Mouse (Mus musculus): ENCODE measurements around the gene Fam122c.
"Not testable (repeated sequence)": the region's sequence is repeated elsewhere in the genome, so short reads cannot be mapped to it uniquely, and the experiment has no call there.

Fam122c gene

GRCm38 (mm10) chrX:53273124-53273523, at the start of gene Fam122c:
TSS of gene Fam122c (plus strand) at chrX:53273424.
- no peak for DNase-seq (ENCODE audit: low spot score)

GRCm38 (mm10) chrX:53224353-53224944, 48.8 kb upstream of the Fam122c start:
- no peak for DNase-seq (ENCODE audit: low spot score)

GRCm38 (mm10) chrX:53231965-53232364, 41.3 kb upstream of the Fam122c start:
- no peak for DNase-seq (ENCODE audit: low spot score)

GRCm38 (mm10) chrX:53233689-53234088, 39.5 kb upstream of the Fam122c start:
- DNase-seq (ENCODE audit: low spot score) = no peak

GRCm38 (mm10) chrX:53236404-53236803, 36.8 kb upstream of the Fam122c start:
- peak; percentile 9 for DNase-seq (ENCODE audit: low spot score)

GRCm38 (mm10) chrX:53237971-53238370, 35.3 kb upstream of the Fam122c start:
- DNase-seq (ENCODE audit: low spot score) = no peak

GRCm38 (mm10) chrX:53240011-53240410, 33.2 kb upstream of the Fam122c start, which contains the start of gene Plac1:
TSS of gene Plac1 (minus strand) at chrX:53240111.
- no peak for DNase-seq (ENCODE audit: low spot score)

GRCm38 (mm10) chrX:53255195-53255594, 18.0 kb upstream of the Fam122c start:
- DNase-seq (ENCODE audit: low spot score) = no peak

GRCm38 (mm10) chrX:53266186-53266585, 7.0 kb upstream of the Fam122c start:
- DNase-seq (ENCODE audit: low spot score) = no peak

- DNase-seq (ENCODE audit: low spot score) = peak; percentile 60
Measured at GRCm38 (mm10) chrX:53268856-53269255, 4.4 kb upstream of the Fam122c start.

- peak; percentile 88 for DNase-seq (ENCODE audit: low spot score)
Measured at GRCm38 (mm10) chrX:53269289-53270062, 3.7 kb upstream of the Fam122c start, which contains the start of gene Fam122b. TSS of gene Fam122b (minus strand) at chrX:53269805.

GRCm38 (mm10) chrX:53270063-53270432, 3.2 kb upstream of the Fam122c start:
- no peak for DNase-seq (ENCODE audit: low spot score)

- not testable (repeated sequence) for DNase-seq (ENCODE audit: low spot score)
Measured at GRCm38 (mm10) chrX:53271628-53272027, 1.6 kb upstream of the Fam122c start.

- DNase-seq (ENCODE audit: low spot score) = no peak
Measured at GRCm38 (mm10) chrX:53287924-53288323, 14.7 kb downstream of the Fam122c start.

GRCm38 (mm10) chrX:53320564-53320963, 47.3 kb downstream of the Fam122c start:
- no peak for DNase-seq (ENCODE audit: low spot score)

- no peak for DNase-seq (ENCODE audit: low spot score)
Measured at GRCm38 (mm10) chrX:53321111-53321510, 47.9 kb downstream of the Fam122c start.

GRCm38 (mm10) chrX:53330396-53330795, 57.2 kb downstream of the Fam122c start:
- DNase-seq (ENCODE audit: low spot score) = no peak

- no peak for DNase-seq (ENCODE audit: low spot score)
Measured at GRCm38 (mm10) chrX:53337355-53337754, 64.1 kb downstream of the Fam122c start.

- DNase-seq (ENCODE audit: low spot score) = peak; percentile 10
Measured at GRCm38 (mm10) chrX:53341531-53341930, 68.3 kb downstream of the Fam122c start.

GRCm38 (mm10) chrX:53348374-53348773, 75.2 kb downstream of the Fam122c start:
- no peak for DNase-seq (ENCODE audit: low spot score)

- no peak for DNase-seq (ENCODE audit: low spot score)
Measured at GRCm38 (mm10) chrX:53364668-53365383, 91.6 kb downstream of the Fam122c start.

- peak; percentile 3 for DNase-seq (ENCODE audit: low spot score)
Measured at GRCm38 (mm10) chrX:53369534-53370365, 96.5 kb downstream of the Fam122c start.

Data from testis, postnatal 14 days (tissue).